Mouse (Mus musculus) CH12.LX (cell line): Measurements from ENCODE around the gene Traf3ip2. TPM values are rescaled to one million over a fixed set of nuclear protein-coding genes. Genes with fewer than 3 reads are reported as not detected.

Experiments used
- DNase-seq: peaks from one replicate; pipeline ENCODE4 v3.0.0-alpha.2; 2013; ENCODE audit errors: extremely low read depth
- H3K27ac ChIP-seq: 2 replicates; pipeline ENCODE4 v1.5.1; 2012; ENCODE audit warnings: low read depth, mild to moderate bottlenecking, control low read depth, moderate library complexity; ENCODE audit not compliant: insufficient read depth
- H3K27me3 ChIP-seq: replicated peaks from 2 replicates; pipeline ENCODE3; 2012; ENCODE audit warnings: inconsistent platforms
- H3K36me3 ChIP-seq, 2 experiments: replicated peaks in 1 of 2; 2 replicates each; pipeline versions ENCODE3 to v1.6.1; 2012; ENCODE audit warnings: inconsistent platforms in 1 of 2, low read length in 1 of 2, mild to moderate bottlenecking in 1 of 2, mixed read lengths in 1 of 2, moderate library complexity in 1 of 2; ENCODE audit not compliant: control insufficient read depth in 1 of 2, insufficient read depth in 1 of 2
- H3K4me1 ChIP-seq, 2 experiments: 2 replicates each; pipeline ENCODE4 v1.6.1; 2012; ENCODE audit warnings: inconsistent platforms in 1 of 2, moderate library complexity in 1 of 2; ENCODE audit not compliant: insufficient read depth in 2 of 2, control insufficient read depth in 1 of 2
- H3K4me2 ChIP-seq: 2 replicates; pipeline ENCODE4 v1.6.1; 2012; ENCODE audit warnings: low read depth, mild to moderate bottlenecking, control low read depth; ENCODE audit not compliant: poor library complexity, insufficient read depth, severe bottlenecking
- H3K4me3 ChIP-seq, 3 experiments: fragments of 150-350 bp in 1 of 3; sonication (generic) in 1 of 3; replicated peaks in 1 of 3; 2 replicates each; pipeline versions ENCODE3 to v1.5.1; 2011 to 2012; ENCODE audit warnings: low read depth in 2 of 3, low read length in 2 of 3, mild to moderate bottlenecking in 2 of 3, moderate library complexity in 2 of 3, control low read depth in 1 of 3, improper control_type of control experiment in 1 of 3, inconsistent platforms in 1 of 3, mixed read lengths in 1 of 3; ENCODE audit not compliant: poor library complexity in 1 of 3
- H3K79me2 ChIP-seq: replicated peaks from 2 replicates; pipeline ENCODE4 v1.6.1; 2012; ENCODE audit warnings: mild to moderate bottlenecking, moderate library complexity; ENCODE audit not compliant: control insufficient read depth, poor library complexity, insufficient read depth, severe bottlenecking; ENCODE audit errors: extremely low read depth
- H3K9ac ChIP-seq: 2 replicates; pipeline ENCODE4 v1.6.1; 2012; ENCODE audit warnings: low read depth, mild to moderate bottlenecking, control low read depth, moderate library complexity; ENCODE audit not compliant: insufficient read depth
- H3K9me3 ChIP-seq: replicated peaks from 2 replicates; pipeline ENCODE3; 2012; ENCODE audit warnings: low read length, inconsistent platforms, mixed read lengths
- CHD1 ChIP-seq: IDR thresholded peaks from 2 replicates; pipeline ENCODE4 v1.6.1; 2012; ENCODE audit warnings: low read depth, low read length, improper control_type of control experiment, inconsistent platforms
- E2F4 ChIP-seq: IDR thresholded peaks from 2 replicates; pipeline ENCODE4 v1.6.1; 2011; ENCODE audit warnings: low read depth, low read length, improper control_type of control experiment; ENCODE audit not compliant: insufficient replicate concordance
- EP300 ChIP-seq: IDR thresholded peaks from 2 replicates; pipeline ENCODE4 v1.6.1; 2011; ENCODE audit warnings: low read length, improper control_type of control experiment
- ETS1 ChIP-seq: conservative IDR thresholded peaks from 2 replicates; pipeline ENCODE4 v1.6.1; 2012; ENCODE audit warnings: low read depth, mild to moderate bottlenecking, inconsistent platforms, low read length, improper control_type of control experiment, moderate library complexity
- JUN ChIP-seq: IDR thresholded peaks from 2 replicates; pipeline ENCODE4 v1.6.1; 2011; ENCODE audit warnings: low read depth, mild to moderate bottlenecking, low read length, improper control_type of control experiment, moderate library complexity; ENCODE audit not compliant: insufficient read depth
- JUND ChIP-seq: conservative IDR thresholded peaks from 2 replicates; pipeline ENCODE4 v1.6.1; 2011; ENCODE audit warnings: low read depth, low read length, improper control_type of control experiment
- KAT2A ChIP-seq: IDR thresholded peaks from 2 replicates; pipeline ENCODE4 v1.6.1; 2012; ENCODE audit warnings: low read length, improper control_type of control experiment, inconsistent platforms; ENCODE audit not compliant: insufficient replicate concordance
- MAX ChIP-seq: IDR thresholded peaks from 2 replicates; pipeline ENCODE4 v1.6.1; 2011; ENCODE audit warnings: low read length, improper control_type of control experiment
- MAZ ChIP-seq: IDR thresholded peaks from 2 replicates; pipeline ENCODE4 v1.6.1; 2012; ENCODE audit warnings: low read depth, mild to moderate bottlenecking, inconsistent platforms, low read length, improper control_type of control experiment, moderate library complexity
- MEF2A ChIP-seq: IDR thresholded peaks from 2 replicates; pipeline ENCODE4 v1.6.1; 2014; ENCODE audit warnings: low read depth, mild to moderate bottlenecking, inconsistent platforms, low read length, improper control_type of control experiment, borderline replicate concordance
- NELFE ChIP-seq: IDR thresholded peaks from 2 replicates; pipeline ENCODE4 v1.6.1; 2011; ENCODE audit warnings: low read depth, low read length, improper control_type of control experiment
- PAX5 ChIP-seq: IDR thresholded peaks from 2 replicates; pipeline ENCODE4 v1.6.1; 2012; ENCODE audit warnings: low read length, inconsistent platforms, mixed read lengths
- POLR2A ChIP-seq: IDR thresholded peaks from 2 replicates; pipeline ENCODE4 v1.6.1; 2011; ENCODE audit warnings: low read depth, mild to moderate bottlenecking, improper control_type of control experiment, low read length
- POLR2AphosphoS2 ChIP-seq: IDR thresholded peaks from 2 replicates; pipeline ENCODE4 v1.6.1; 2011; ENCODE audit warnings: low read depth, low read length, improper control_type of control experiment
- RCOR1 ChIP-seq: conservative IDR thresholded peaks from 2 replicates; pipeline ENCODE4 v1.6.1; 2012; ENCODE audit warnings: low read depth, mild to moderate bottlenecking, inconsistent platforms, low read length, improper control_type of control experiment
- SIN3A ChIP-seq: IDR thresholded peaks from 2 replicates; pipeline ENCODE4 v1.6.1; 2012; ENCODE audit warnings: low read length, improper control_type of control experiment, inconsistent platforms
- SMC3 ChIP-seq: IDR thresholded peaks from 2 replicates; pipeline ENCODE4 v1.6.1; 2011; ENCODE audit warnings: low read depth, low read length, improper control_type of control experiment
- TBP ChIP-seq: conservative IDR thresholded peaks from 2 replicates; pipeline ENCODE4 v1.6.1; 2011; ENCODE audit warnings: low read depth, low read length, improper control_type of control experiment
- USF2 ChIP-seq: conservative IDR thresholded peaks from 2 replicates; pipeline ENCODE4 v1.6.1; 2011; ENCODE audit warnings: low read depth, low read length, improper control_type of control experiment
- ZKSCAN1 ChIP-seq: IDR thresholded peaks from 2 replicates; pipeline ENCODE4 v1.6.1; 2012; ENCODE audit warnings: low read depth, inconsistent platforms, low read length, improper control_type of control experiment, borderline replicate concordance
- ZMIZ1 ChIP-seq: IDR thresholded peaks from 2 replicates; pipeline ENCODE4 v1.6.1; 2012; ENCODE audit warnings: low read depth, mild to moderate bottlenecking, inconsistent platforms, low read length, improper control_type of control experiment
- ZNF384 ChIP-seq: IDR thresholded peaks from 2 replicates; pipeline ENCODE4 v1.6.1; 2012; ENCODE audit warnings: low read depth, low read length, improper control_type of control experiment, inconsistent platforms
- dilution Hi-C: fragments of 300-500 bp; cut with MboI; formaldehyde crosslinking; loops from 2 replicates; pipeline ENCODE4 v1.14.3; 2020; ENCODE audit warnings: low sequenced_read_pairs; ENCODE audit not compliant: extremely low pct_unique_long_range_greater_than_20kb, extremely low pct_ligation_motif_present
- in situ Hi-C: fragments of 300-500 bp; cut with MboI; formaldehyde crosslinking; loops from 3 replicates; pipeline ENCODE4 v1.14.3; 2019; ENCODE audit warnings: low sequenced_read_pairs, low pct_ligation_motif_present, low pct_unique_long_range_greater_than_20kb, mixed read lengths
- polyA plus RNA-seq: library from polyadenylated mRNA; unstranded; fragments of >175 nt; gene quantifications from 2 replicates; pipeline ENCODE4 v1.2.1, GENCODE M21; 2012; ENCODE audit warnings: low read depth; ENCODE audit not compliant: insufficient read length
- total RNA-seq, 2 experiments: library from RNA; depleted of rRNA; stranded (reverse); fragments of 300-350 nt in 1 of 2; fragments of >200 nt in 1 of 2; gene quantifications; 2 replicates each; pipeline ENCODE4 v1.2.3; 2012 to 2014

Traf3ip2 gene
- total and polyA plus RNA-seq, 3 experiments = 9.2 to 23.4 (median 15.6) TPM

DNA sequence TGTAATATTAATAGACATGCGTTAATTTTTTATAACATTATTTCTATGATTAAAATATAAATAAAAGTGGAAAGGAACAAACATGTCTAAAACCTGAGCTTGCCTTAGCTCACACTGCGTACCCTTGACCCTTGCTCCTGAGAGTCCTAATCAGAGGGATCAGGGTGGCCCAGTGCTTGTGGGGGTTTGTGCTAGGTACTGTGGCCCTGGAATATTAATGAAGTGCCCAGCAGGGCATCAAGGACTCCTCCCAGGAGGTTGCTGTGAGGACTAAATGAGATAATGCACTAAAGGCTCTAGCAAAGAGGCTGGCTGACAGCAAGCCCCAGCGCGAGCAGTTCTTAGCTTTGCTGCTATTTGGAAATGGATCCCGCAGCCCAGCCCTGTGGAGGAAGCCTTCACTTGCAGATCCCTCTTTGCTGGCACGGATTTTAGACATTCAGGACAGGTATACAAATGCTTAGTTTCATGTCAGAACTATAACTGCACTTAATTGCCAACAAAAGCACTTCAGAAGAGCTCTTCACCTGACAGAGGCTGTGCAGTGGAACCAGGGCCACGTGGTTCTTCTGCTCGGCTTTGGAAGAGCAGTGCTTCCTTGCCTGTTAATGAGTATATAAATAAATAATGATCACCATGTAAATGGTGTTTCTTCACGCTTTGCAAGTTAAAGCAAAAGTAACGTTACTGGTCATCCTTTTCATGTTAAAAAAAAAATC, 16.2 kb downstream of the Traf3ip2 start:
- peaks cover 48 to 99% of the 10 kb centered on the region in 2 experiments for H3K36me3 ChIP-seq
- in situ Hi-C loops (no loop called here), dilution Hi-C loops (no loop called here)
- TF ChIP-seq POLR2AphosphoS2 = no peak
- no peak for TF ChIP-seq ZKSCAN1
- TF ChIP-seq ETS1 = no peak
- TF ChIP-seq USF2 = no peak
- TF ChIP-seq KAT2A = no peak
- no peak for TF ChIP-seq ZNF384
- TF ChIP-seq MEF2A = no peak
- no peak for TF ChIP-seq CHD1
- TF ChIP-seq EP300 = no peak
- no peak for TF ChIP-seq JUND
- TF ChIP-seq SMC3 = no peak
- TF ChIP-seq PAX5 = no peak
- no peak for TF ChIP-seq SIN3A
- no peak for TF ChIP-seq E2F4
- no peak for TF ChIP-seq MAZ
- TF ChIP-seq JUN = no peak
- TF ChIP-seq TBP = no peak
- no peak for TF ChIP-seq POLR2A
- no peak for TF ChIP-seq NELFE
- TF ChIP-seq ZMIZ1 = no peak
- no peaks in the 10 kb centered on the region; the same call in none of the 2 replicates for H3K79me2 ChIP-seq
- H3K9ac ChIP-seq = no peak overlapping the region
- no peak overlapping the region for H3K27ac ChIP-seq
- H3K4me3 ChIP-seq = no peak overlapping the region
- H3K9me3 ChIP-seq = no peaks in the 10 kb centered on the region
- no peak overlapping the region for H3K4me2 ChIP-seq
- H3K4me1 ChIP-seq = no peaks in the 10 kb centered on the region
- no peaks in the 10 kb centered on the region for H3K27me3 ChIP-seq
- no peak for DNase-seq

- Histone ChIP-seq H3K9me3 (no peaks in the 10 kb centered on the region), H3K27me3 (no peaks in the 10 kb centered on the region), H3K4me3 (no peak overlapping the region), H3K4me2 (no peak overlapping the region), H3K4me1 (no peaks in the 10 kb centered on the region), H3K79me2 (no peaks in the 10 kb centered on the region; the same call in none of the 2 replicates), H3K27ac (no peak overlapping the region), H3K9ac (no peak overlapping the region), H3K36me3 (peaks cover 51 to 98% of the 10 kb centered on the region in 2 experiments)
- TF ChIP-seq MAX = no peak
- TF ChIP-seq E2F4 = no peak
- no peak for TF ChIP-seq RCOR1
- no peak for TF ChIP-seq CHD1
- no peak for TF ChIP-seq JUN
- no peak for TF ChIP-seq PAX5
- no peak for TF ChIP-seq KAT2A
- in situ Hi-C loops (no loop called here), dilution Hi-C loops (no loop called here)
- DNase-seq = no peak
These were observed 17.2 kb downstream of the Traf3ip2 start for GRCm38 (mm10) chr10:39629746-39630552.
